Mouse (Mus musculus): ENCODE results near the gene Ndufs5. TPM values are rescaled to one million over a fixed set of nuclear protein-coding genes. Genes with fewer than 3 reads are reported as not detected.

Gene Ndufs5
- total RNA-seq (2021): 100 to 1,000 TPM; 460 to 471 TPM

DNA sequence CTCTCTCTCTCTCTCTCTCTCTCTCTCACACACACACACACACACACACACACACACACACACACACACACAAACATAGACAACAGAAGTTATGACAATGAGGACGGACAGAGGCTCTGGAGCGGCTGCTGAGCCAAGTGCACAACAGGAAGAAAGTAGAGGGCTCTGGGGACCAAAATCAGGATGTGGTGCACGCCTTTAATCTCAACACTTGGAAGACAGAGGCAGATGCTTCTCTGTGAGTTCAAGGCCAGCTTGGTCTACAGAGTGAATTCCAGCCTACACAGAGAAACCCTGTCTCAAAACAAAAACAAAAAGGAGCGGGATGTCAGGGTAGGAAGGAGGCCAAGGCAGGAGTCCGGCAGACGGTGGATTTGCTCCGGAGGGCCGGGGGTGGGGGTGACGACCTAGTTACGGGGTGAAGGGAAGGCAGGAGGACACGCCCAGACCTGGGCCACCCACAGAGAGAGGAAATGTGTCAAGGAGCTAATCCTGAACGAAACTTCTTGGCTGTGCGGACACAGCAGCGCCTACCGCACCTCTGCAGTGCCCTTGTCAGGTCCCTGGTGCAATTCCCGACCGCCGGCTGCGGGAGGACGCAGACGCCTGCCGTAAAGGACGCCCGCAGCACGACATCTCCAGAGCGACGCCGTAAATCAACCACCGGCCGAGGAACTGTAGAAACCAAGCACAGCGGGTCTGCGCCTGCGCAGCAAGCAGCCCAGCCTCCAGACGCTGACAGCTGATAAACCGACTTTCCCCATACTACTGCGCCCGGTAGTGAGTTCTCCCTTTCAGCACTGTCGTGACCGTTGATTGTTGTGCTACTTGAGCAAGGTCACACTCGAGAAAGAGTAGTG lies at the start of gene Ndufs5:
Ndufs5 (minus strand) TSS at position 629 of the 860 bp plus-strand sequence.
- DNase-seq (ENCODE audit: low spot score): peak; percentile 90
- intact Hi-C loops (cut with DNase I): no loop called here

GRCm38 (mm10) chr4:123765071-123765470 lies 47.1 kb upstream of the Ndufs5 start:
- no peak for DNase-seq (ENCODE audit: low spot score)
- intact Hi-C loops (cut with DNase I): no loop called here

- DNase-seq (ENCODE audit: low spot score): no peak
- intact Hi-C loops (cut with DNase I): loop anchor here (2.0 kb wide), 1 partner anchor 140 kb away; no protein-coding TSS in a partner anchor
Observed at GRCm38 (mm10) chr4:123758306-123758705, 40.3 kb upstream of the Ndufs5 start.

DNA sequence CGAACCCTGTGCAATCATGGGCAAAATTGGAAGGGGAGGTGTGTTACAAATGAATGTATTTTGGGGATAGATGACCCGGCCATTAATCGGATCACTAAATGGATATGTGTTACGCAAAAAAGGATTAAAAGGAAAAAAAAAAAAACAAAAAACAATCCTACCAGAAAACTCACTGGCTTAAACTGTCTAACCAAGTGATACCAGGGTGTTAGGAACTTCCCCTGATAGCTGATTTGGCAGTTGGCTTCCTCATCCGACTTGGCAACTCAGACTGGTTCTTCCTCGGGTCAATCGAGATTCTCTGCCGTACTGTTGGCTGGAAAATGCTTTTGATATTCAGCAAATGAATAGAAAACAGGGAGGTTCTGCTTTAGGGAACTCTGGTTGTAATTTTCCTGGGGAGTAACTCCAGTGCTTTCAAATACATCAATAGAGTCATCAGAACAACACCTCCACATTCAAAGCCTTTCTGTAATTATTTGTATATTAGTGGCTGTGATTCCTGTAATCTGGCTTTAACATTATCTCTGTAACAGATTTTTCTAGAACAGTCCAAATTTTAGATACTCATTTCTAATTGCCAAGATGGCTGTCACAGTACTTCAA lies 32.8 kb upstream of the Ndufs5 start:
- intact Hi-C loops (cut with DNase I): no loop called here
- peak; percentile 10 for DNase-seq (ENCODE audit: low spot score)

DNA sequence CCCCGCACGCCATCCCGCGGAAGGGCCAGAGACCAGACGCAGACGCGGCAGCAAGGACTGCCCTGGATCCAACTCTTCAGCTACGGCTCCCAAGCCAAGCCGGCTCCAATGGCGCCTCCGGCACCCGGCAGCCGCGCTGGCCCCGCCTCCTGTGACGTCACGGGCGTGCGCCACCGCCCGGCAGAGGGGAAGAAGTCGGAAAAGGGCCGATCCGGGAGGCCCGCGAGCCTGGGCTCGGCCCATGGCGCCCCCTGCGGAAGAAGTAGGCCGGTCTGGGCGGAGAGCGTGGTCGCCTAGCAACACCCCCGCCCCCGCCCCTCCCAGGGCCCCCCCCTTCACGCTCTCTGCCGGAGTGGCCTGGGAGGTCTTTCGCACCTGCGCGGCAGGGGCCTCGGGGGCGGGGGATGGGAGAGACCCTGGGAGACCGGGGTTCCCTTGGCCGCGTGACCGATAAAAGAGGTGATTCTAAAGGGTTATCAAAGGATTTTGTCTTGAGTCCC lies 32.2 kb upstream of the Ndufs5 start, which contains the start of gene Akirin1:
Akirin1 (minus strand) TSS at position 194 of the 500 bp plus-strand sequence.
- peak; percentile 95 for DNase-seq (ENCODE audit: low spot score)
- intact Hi-C loops (cut with DNase I): no loop called here

DNA sequence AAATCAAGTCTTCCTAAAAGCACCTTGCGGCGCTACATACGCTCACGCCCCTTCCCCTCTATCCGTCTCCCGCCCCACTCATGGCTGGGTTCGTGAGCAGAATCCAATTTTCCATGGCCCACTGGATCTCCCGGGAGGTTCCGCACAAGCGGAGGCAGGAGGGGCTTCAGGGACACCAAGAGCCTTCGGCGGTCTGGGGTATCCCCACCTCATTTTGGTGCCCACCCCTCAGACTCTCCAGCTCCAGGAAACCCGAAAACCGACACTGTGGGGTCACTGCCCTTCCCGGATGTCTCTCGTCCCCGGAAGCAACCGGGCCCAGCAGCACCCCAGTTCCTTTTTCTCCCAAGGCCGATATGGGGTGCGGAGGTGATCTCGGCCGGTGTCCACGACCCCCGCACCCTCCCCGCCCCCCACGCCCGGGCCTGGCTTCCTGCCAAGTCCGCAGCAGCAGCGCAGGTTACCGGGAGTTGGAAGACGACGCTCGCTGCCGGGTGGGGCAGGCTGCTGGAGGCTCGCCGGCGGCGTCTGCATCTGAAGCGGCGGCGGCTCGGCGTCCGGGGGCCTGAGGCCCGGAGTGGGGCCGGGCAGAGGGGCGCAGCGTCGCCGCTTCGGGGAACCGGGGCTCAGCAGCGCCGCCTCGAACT lies 31.6 kb upstream of the Ndufs5 start:
- intact Hi-C loops (cut with DNase I): no loop called here
- DNase-seq (ENCODE audit: low spot score): peak; percentile 6

DNA sequence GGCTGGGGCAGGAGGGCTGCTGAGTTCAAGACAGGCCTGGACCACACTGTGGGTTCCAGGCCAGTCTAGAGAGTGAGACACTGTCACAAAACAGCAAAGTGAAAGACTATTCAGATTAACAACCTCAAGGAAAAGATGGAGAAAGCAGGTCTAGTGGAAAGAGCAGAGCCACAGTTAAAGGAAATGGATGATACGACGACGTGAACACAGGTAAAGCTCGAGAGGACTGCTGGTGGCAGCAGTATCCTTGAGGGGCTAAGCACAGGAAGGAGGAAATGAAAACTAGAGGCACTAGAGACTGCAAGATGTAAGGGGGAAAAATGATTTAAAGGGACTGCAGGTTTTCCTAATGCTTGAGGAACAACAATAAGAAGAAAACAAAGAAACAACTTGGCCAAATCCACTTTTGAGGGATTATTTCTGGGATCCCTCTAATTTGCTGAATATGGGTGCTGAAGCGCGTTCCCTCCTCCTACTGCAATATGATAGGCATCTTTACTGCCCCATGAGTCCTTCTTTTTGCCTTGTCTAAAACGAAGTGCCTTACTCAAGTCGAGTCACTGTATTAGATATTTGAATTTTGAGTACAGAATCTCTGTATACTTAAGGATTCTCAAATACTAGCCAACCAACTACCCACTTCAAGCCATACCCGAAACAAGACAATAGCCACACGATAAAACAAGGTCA lies 30.9 kb upstream of the Ndufs5 start:
- intact Hi-C loops (cut with DNase I): no loop called here
- DNase-seq (ENCODE audit: low spot score): no peak

GRCm38 (mm10) chr4:123745221-123745775 lies 27.3 kb upstream of the Ndufs5 start:
- no peak for DNase-seq (ENCODE audit: low spot score)
- intact Hi-C loops (cut with DNase I): no loop called here

DNA sequence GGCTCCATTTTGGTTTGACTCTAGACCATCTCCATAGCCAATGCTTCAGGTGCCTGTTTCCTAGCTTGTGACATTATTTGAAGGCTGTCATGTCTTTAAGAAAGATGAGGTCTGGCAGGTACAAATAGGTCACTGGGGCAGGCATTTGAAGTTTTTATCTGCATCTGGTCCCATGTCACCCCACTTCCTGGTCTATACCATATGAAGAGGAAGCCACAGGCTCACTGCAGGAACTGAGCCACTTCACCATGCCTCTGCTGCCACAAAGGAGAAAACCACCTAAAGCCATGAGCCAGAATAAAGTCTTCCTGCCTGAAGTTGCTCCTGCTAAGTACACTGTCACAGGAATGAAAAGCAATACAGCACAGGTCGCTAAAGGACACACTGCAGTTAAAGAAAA lies 24.9 kb upstream of the Ndufs5 start:
- DNase-seq (ENCODE audit: low spot score): no peak
- intact Hi-C loops (cut with DNase I): no loop called here

DNA sequence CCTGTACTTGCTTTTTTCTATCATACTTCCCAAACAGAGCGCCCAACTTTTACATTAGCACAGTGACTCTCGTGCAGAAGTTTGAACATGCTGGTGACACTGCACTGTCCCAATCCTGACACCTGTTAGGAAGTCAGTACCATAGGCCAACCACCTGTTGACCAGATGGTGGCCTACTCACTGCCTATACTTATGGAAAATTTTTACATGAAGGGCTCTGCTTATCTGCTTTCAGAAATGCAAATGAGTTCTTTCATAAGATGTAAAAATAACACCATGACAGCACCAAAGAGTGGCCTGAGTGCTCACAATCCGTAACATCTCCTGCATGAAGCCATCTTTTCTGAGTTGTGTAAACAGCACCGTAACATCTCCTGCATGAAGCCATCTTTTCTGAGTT lies 20.7 kb upstream of the Ndufs5 start:
- DNase-seq (ENCODE audit: low spot score): no peak
- intact Hi-C loops (cut with DNase I): no loop called here

- intact Hi-C loops (cut with DNase I): no loop called here
Observed at GRCm38 (mm10) chr4:123733532-123733931, 15.5 kb upstream of the Ndufs5 start.

DNA sequence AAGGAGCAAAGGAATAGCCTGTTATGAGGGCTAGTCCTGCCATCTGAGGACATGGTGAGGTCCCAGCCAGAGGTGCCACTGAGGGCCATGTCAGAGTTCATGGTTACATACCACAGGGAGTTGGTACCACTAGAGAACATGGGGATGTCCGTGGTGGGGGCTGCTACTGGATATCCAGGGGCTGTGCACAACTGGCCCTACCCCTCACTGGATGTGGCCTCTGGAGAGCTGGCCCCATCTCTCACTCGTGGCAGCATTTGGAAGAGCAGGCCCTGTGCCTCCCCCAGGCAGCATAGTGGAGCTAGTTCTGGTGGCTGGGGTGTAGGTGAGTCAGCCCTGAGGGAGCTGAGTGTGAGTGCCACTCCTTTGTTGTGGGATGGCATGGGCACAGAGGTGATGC lies 14.9 kb upstream of the Ndufs5 start:
- DNase-seq (ENCODE audit: low spot score): no peak
- intact Hi-C loops (cut with DNase I): no loop called here

More at GRCm38 (mm10) chr4:123733532-123733931, 15.5 kb upstream of the Ndufs5 start:
- no peak for DNase-seq (ENCODE audit: low spot score)

GRCm38 (mm10) chr4:123732163-123732910 lies 14.3 kb upstream of the Ndufs5 start:
- intact Hi-C loops (cut with DNase I): no loop called here
- DNase-seq (ENCODE audit: low spot score): no peak

- no peak for DNase-seq (ENCODE audit: low spot score)
- intact Hi-C loops (cut with DNase I): no loop called here
Observed at GRCm38 (mm10) chr4:123721761-123722160, 3.8 kb upstream of the Ndufs5 start.

- no peak for DNase-seq (ENCODE audit: low spot score)
- intact Hi-C loops (cut with DNase I): no loop called here
Observed at GRCm38 (mm10) chr4:123718434-123718780, 405 bp upstream of the Ndufs5 start.

DNA sequence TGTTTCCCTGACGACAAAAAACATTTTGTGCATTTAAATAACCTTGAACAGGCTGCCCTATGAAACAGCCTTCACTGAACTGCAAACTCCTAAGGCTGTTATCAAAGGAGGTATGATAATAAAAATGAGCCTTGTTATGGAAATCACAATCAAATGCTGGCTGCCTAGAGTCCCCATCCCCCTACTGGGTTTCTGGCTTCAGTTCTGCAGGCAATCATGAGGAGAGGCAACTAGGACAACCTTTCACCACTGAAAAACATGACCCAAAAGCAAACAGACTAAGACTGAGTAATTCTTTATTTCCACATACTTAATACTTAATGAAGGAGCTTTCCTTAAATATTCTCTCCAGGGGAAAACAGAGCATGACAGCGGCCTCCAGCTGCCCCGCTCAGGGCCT lies 5.6 kb downstream of the Ndufs5 start:
- intact Hi-C loops (cut with DNase I): no loop called here
- no peak for DNase-seq (ENCODE audit: low spot score)

- DNase-seq (ENCODE audit: low spot score): no peak
- intact Hi-C loops (cut with DNase I): no loop called here
Observed at GRCm38 (mm10) chr4:123707340-123707739, 10.7 kb downstream of the Ndufs5 start.

DNA sequence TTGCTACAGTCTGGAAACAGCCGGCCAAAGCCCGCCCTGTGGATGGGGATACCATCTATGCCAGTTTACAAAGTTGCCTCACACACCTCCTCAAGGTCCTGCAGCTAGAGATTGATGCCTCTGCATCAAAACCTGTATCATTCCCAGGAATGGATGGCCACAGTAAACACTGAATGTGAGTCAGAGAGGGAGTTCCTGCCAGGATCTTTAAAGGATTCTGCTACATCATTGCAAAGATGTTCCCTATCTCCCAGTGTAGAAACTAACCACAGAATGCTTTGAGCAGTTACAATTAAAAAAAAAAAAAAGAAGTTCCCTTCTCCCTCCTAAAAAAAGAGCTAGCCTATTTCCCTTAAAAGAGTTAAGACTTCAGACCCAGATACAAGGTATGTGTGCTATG lies 12.7 kb downstream of the Ndufs5 start:
- no peak for DNase-seq (ENCODE audit: low spot score)
- intact Hi-C loops (cut with DNase I): no loop called here

DNA sequence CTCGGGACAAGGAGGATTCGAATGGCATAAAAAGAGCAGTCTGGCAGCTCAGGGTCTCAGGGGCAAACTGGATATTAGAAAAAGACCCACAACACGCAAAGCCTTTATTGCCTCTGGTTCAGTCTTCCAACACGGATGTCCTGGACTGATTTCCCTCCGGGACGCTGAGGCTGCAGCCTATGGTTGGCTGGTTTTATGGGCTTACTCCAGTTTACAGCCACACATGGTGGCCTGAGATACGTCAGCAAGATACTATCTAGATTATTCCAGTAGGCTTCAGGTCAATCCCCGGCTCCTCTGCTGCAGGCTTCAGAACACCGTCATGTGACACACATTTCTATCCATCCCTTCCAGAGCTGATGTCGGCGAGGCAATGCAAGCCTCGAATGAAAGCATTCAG lies 24.6 kb downstream of the Ndufs5 start:
- intact Hi-C loops (cut with DNase I): no loop called here
- no peak for DNase-seq (ENCODE audit: low spot score)

Data from heart, postnatal 25 days (tissue).